Mouse (Mus musculus) CH12.LX (cell line): Measurements from ENCODE around the gene Il12rb1.

Experiments used
- CTCF ChIP-seq, 2 experiments: IDR thresholded peaks in 1 of 2; conservative IDR thresholded peaks in 1 of 2; 2 replicates each; pipeline ENCODE4 v1.5.1; 2011 to 2012; ENCODE audit warnings: low read depth in 2 of 2, low read length in 2 of 2, improper control_type of control experiment in 1 of 2, inconsistent platforms in 1 of 2, mild to moderate bottlenecking in 1 of 2, moderate library complexity in 1 of 2
- NELFE ChIP-seq: IDR thresholded peaks from 2 replicates; pipeline ENCODE4 v1.6.1; 2011; ENCODE audit warnings: low read depth, low read length, improper control_type of control experiment
- TCF12 ChIP-seq: IDR thresholded peaks from 2 replicates; pipeline ENCODE4 v1.6.1; 2014; ENCODE audit warnings: low read depth, mild to moderate bottlenecking, inconsistent platforms, low read length, improper control_type of control experiment

- TF ChIP-seq TCF12, result no peak
- no peak for TF ChIP-seq CTCF (conservative IDR thresholded peaks at IDR 0.05 in 1 of 2, IDR thresholded peaks at IDR 0.05 in 1 of 2; ENCODE audit: low read depth in 2 of 2, low read length in 2 of 2)
- no peak for TF ChIP-seq NELFE
Measured at GRCm38 (mm10) chr8:70833520-70833919, 25.3 kb downstream of the Il12rb1 start.
